Mouse (Mus musculus) ovary, postnatal 14 days (tissue): ENCODE results near the gene Acvr1b.
A peak's percentile ranks its signal among the peaks of the same experiment; 100 is the strongest.

Source experiments
- DNase-seq: peaks from one replicate; pipeline ENCODE4 v3.0.0; 2022; ENCODE audit warnings: low spot score

Gene Acvr1b

GRCm38 (mm10) chr15:101175131-101175460 is 1.2 kb downstream of the Acvr1b start:
- no peak for DNase-seq

- no peak for DNase-seq
Measured at GRCm38 (mm10) chr15:101175613-101176283, 1.9 kb downstream of the Acvr1b start.

GRCm38 (mm10) chr15:101176284-101176680 is 2.4 kb downstream of the Acvr1b start:
- no peak for DNase-seq

DNA sequence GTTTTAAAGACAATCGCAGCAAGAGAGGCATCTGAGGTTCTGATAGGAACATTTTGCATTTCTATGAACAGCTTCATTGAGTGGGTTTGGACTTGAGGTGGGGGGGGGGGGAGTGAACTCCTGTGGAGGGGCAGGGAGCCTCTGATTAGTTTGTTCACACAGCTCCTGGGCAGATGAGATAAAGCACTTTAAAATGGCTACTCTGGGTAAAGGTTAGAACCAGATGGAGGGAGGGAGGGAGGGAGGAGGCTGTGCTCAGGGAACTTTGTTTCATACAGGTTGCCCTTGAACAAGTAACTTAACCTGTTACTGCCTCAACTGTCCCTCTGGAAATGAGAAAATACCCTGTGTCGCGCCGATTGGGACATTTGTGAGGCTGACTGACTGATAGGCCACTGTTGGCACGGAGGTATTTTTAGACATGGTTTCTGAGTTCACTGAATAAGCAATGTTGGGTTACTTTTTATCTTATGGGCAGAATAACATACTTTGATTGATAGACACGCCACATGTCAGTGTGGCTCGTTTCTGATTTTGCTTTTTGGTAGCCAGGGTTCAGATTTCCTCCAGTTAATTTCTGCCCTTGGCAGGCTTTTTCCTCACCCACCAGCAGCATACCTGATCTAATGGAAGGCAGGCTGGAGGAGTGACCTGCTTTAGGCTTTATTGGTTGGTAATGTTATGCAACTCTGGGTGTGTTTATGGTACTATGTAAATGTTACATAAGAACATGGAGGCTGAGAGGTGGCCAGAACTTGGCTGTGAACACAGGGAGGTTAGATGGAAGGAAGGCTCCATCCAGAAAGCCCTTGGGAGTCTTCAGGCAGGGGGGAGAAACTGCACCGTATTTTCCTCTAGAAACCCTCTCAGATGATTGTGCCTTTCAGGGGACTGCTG is 3.2 kb downstream of the Acvr1b start:
- DNase-seq, result no peak

DNA sequence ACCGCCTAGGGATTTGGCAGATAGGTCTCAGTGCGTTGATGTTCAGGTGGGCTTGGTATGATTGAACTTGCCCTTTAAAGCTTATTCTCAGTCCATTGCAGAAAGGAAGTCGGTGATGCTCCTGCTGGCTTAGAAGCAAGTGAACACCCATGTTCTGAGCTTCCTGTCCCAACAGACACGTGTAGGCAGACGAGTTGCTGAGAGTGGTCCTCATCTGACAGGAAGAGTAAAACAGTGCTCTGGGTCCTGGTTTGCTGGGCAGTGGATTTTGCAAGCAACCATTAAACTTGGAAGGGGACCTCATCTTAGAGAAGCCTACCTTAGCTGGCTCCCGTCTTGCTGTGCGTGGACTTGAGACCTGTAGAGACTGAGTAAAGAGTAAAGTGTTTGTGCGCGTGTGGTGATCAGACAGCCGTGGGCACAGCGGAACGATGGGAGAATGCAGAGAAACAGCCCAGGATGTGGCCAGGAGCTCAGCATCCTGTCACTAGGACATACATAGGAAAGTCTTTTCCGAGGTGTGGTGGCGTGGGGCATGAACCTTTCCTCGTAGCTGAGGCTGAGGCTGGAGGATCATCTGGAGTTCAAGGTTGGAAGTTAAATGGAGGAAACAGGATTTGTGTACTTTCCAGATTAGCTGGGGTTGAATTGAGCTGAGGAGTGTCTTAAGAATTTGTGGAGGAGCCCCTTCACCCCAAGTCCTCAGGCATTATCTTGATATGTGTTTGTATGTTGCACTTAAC is 6.7 kb downstream of the Acvr1b start:
- DNase-seq, result no peak

- no peak for DNase-seq
Measured at GRCm38 (mm10) chr15:101181106-101181466, 7.2 kb downstream of the Acvr1b start.

- no peak for DNase-seq
Measured at GRCm38 (mm10) chr15:101181500-101181899, 7.6 kb downstream of the Acvr1b start.

DNA sequence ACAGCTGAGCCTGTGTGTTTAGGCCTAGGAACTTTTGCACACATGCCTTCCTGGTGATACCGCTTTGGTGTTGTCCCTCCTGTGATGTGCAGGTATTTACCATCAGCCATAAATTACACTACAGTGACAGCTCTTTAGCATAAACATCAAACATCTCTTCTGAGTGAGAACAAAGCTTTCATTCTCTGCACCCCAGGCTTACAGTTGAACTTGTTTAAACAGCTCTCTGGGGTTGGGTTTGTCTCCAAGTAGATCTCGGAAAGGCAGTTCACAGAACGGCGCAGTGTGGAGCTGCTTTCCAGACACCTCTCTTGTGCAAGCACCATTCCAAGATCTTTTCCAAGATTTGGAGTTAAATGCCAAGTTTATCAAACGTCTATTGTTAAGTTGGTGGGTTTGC is 8.8 kb downstream of the Acvr1b start:
- DNase-seq, result no peak

- no peak for DNase-seq
Measured at GRCm38 (mm10) chr15:101184300-101184699, 10.4 kb downstream of the Acvr1b start.

DNA sequence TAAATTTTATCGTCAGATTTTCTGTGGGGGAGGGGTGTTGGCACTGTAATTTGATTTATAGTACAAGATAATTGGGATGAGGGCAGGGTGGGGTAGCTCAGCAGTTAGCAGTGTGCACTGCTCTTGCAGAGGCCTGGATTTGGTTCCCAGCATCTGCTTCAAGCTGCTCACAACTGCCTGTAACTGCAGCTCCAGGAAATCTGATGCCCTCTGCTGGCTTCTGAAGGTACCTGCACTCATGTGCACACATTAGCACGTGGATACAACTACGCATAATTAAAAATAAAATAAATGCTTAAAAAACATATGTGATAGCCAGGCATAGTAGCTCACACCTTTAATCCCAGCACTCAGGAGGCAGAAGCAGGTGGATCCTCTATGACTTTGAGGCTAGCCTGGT is 11.7 kb downstream of the Acvr1b start:
- no peak for DNase-seq

- no peak for DNase-seq
Measured at GRCm38 (mm10) chr15:101187907-101188306, 14.0 kb downstream of the Acvr1b start.

DNA sequence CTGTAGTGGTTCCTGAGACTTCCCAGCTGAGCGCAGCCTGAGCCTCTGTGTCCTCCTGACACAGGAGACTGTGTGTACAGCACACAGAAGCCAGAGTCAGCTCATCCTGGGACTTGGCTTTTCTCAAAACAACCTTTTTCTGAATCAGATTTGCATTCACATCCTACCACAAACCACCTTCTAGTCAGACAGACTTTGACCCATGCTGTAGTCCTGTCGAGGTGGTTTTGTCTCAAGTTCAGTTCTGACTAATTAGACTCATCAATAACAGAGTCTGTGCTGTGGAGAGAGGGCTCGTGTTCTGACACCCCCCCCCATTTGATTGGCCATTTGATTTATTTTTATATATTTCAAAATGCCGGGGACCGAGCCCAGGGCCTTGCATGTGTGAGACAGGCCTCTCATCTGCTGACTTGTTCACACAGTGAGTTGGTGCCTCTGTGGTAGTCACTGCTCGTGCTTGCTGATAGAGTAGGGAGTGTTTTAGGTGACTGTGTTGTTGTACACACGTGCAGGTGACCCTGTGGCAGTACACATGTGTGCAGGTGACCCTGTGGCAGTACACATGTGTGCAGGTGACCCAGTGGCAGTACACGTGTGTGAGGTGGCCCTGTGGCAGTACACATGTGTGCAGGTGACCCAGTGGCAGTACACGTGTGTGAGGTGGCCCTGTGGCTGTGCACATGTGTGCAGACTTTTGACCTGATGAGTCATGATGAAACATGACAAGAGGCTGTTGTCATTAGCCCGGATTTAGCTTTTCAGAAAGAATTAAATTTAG is 16.3 kb downstream of the Acvr1b start:
- DNase-seq, result no peak

- DNase-seq, result no peak
Measured at GRCm38 (mm10) chr15:101190762-101191150, 16.9 kb downstream of the Acvr1b start.

DNA sequence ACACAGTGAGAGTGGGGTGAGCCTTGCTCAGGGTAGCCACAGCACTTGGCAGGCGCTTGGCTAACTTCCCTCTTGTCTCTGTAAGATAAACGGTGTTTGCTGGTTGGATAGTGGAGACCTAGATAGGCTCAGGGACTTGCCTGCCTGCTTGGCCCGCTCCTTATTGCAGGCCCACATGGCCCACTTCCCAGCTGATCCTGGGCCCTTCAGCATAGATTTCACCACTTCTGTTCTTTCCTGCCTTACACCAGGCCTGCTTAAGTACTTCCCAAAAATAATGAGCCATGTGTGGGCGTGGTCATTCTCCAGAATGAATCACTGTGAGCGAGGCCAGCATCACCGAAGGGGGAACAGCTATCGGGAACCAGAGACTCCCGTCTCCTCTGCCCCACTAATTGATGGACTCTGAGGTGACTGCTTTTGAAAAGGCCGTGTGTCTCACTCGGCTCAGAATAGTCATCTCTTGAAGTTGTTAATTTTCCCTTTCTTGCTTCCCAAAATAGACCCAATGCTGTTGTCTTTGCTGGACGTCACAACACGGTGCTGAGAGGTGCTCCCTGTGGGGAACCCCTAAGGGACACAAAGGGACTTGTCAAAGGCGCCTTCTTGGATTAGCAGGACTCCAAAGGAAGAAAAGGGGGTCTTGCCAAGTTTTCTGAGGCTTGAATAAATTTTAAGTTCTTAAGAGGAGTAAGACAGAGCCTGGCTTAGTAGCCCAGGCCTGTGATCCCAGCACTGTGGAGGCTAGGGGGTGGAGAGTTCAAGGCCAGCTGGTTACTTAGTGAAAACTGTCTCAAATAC is 17.8 kb downstream of the Acvr1b start:
- DNase-seq, result peak; percentile 31

GRCm38 (mm10) chr15:101192260-101192640 is 18.4 kb downstream of the Acvr1b start:
- no peak for DNase-seq

DNA sequence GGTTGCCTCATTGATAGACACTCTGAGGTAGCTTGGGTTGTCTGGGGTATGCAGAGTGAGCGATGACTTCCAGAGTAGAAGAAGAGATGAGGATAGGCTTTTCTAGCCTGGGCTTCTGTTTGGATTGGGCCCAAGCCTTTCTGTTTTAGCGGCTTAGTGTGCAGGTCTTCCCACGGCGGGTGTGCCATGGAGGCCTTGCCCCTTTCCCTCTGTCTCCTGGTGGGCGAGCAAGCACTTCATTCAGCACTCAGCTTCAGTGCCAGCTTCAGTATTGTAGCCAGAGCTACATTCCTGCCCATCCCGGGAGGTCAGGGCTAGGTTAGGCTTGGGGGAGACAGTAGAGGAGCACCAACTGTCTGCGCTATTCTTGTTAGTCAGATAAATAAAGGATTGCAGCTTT is 18.8 kb downstream of the Acvr1b start:
- DNase-seq, result no peak

- no peak for DNase-seq
Measured at GRCm38 (mm10) chr15:101193971-101194370, 20.1 kb downstream of the Acvr1b start.

GRCm38 (mm10) chr15:101194951-101195823 is 21.3 kb downstream of the Acvr1b start:
- DNase-seq, result no peak

DNA sequence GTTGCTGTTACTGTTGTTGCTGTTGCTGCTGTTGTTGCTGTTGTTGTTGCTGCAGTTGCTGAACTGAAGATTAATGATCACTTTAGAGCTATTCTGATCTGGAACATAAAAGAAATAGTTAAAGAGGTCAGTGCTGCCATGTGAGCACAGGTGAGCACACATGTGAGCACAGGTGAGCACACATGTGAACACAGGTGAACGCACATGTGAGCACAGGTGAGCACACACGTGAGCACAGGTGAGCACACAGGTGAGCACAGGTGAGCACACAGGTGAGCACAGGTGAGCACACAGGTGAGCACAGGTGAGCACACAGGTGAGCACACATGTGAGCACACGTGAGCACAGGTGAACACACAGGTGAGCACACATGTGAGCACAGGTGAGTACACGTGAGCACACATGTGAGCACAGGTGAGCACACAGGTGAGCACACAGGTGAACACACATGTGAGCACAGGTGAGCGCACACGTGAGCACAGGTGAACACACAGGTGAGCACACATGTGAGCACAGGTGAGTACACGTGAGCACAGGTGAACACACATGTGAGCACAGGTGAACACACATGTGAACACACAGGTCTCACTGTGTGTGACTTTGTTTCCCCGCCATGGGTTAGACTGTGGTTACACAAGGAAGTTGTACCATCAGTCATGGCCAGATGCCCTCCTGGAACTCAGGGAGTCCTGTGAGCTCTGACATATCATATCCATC is 22.4 kb downstream of the Acvr1b start:
- no peak for DNase-seq

- no peak for DNase-seq
Measured at GRCm38 (mm10) chr15:101196961-101197360, 23.1 kb downstream of the Acvr1b start.
